ENCODE assay signal across 7 mouse cellular contexts in the genomic region with DNA sequence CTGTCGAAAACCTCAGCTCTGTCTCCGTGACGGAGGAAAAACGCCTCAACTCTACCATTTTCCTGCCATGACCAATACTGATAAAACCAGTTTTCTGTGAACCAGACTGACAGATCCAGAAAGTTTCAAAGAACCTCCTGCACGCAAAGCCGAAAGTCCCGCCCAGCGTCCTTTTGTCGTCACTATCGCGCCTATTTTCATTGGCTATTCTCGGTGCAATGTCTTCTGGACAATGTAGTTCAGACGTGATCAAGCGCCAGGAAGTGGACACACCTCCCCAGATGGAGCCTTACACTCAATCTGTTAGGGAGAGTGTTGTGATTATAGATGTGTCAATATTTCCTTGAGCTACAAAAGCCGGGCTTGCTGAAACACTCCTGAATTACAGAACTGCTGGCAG.
DNase-seq lines count a peak whose midpoint lies in the region; TF ChIP-seq lines count a peak whose summit lies in the region.
"Not testable (repeated sequence)": the region's sequence is repeated elsewhere in the genome, so short reads cannot be mapped to it uniquely, and the experiment has no call there.

No protein-coding gene starts in this region.

- not testable (repeated sequence) for H3K27ac ChIP-seq in left cerebral cortex, adult 2 months; thymus, adult 2 months (ENCODE audit: control insufficient read depth, insufficient read depth, low read length)

- intact Hi-C loops in heart, postnatal 14 days (cut with DNase I); left cerebral cortex, adult 2 months (cut with DNase I): not testable (repeated sequence)

- not testable (repeated sequence) for TF ChIP-seq POLR2A in thymus, adult 2 months (IDR thresholded peaks at IDR 0.05; ENCODE audit: control insufficient read depth, extremely low read depth, insufficient read depth, low read length, poor library complexity)

- not testable (repeated sequence) for H3K4me3 ChIP-seq in left cerebral cortex, adult 2 months; thymus, adult 2 months (ENCODE audit: control insufficient read depth, insufficient read depth, low read length)

- not testable (repeated sequence) for H3K4me1 ChIP-seq in thymus, adult 2 months (replicated peaks; ENCODE audit: control insufficient read depth, insufficient read depth, low read length)

- H3K27me3 ChIP-seq in thymus, adult 2 months (ENCODE audit: control insufficient read depth, insufficient read depth, low read length) = not testable (repeated sequence)

- H3K36me3 ChIP-seq in thymus, adult 2 months (ENCODE audit: control insufficient read depth, insufficient read depth, low read length) = not testable (repeated sequence)

- peak; percentile 15 for DNase-seq in adrenal gland, postnatal 25 days
- peak; percentile 2 for DNase-seq in gastrocnemius, postnatal 10 days
- peak; percentile 16 to 50 for DNase-seq in heart, postnatal 14 days
- DNase-seq in kidney, postnatal 14 days = peak; percentile 22
- DNase-seq in left cerebral cortex, adult 2 months (ENCODE audit: extremely low spot score in 1 of 2, low spot score in 2 of 2) = peak; percentile 6 to 10
- peak; percentile 7 for DNase-seq in ovary, adult 18-20 months (ENCODE audit: low spot score)
- DNase-seq in thymus, adult 2 months = peak; percentile 8

- 47% methylated on average over 11 of the region's 15 CpGs for WGBS in thymus, adult 2 months

- TF ChIP-seq CTCF in left cerebral cortex, adult 2 months (IDR thresholded peaks at IDR 0.05); thymus, adult 2 months (IDR thresholded peaks at IDR 0.05; ENCODE audit: borderline replicate concordance, control insufficient read depth, extremely low read depth, insufficient read depth, low read length, poor library complexity): not testable (repeated sequence)
